Mouse (Mus musculus) layer of hippocampus, postnatal 14 days (tissue): Measurements from ENCODE around the gene Spag6. TPM values are rescaled to one million over a fixed set of nuclear protein-coding genes. Genes with fewer than 3 reads are reported as not detected.

Source experiments
- DNase-seq, 2 experiments: peaks; one replicate each; pipeline ENCODE4 v3.0.0; 2021 to 2022; ENCODE audit warnings: low spot score in 2 of 2, mixed read lengths in 1 of 2
- total RNA-seq, 2 experiments: library from RNA; stranded (reverse); gene quantifications; 2 replicates each; pipeline ENCODE4 v1.2.3; 2021

Gene Spag6
- total RNA-seq, 2 experiments from 2014 or later, result 1.8 to 1.9 TPM

DNA sequence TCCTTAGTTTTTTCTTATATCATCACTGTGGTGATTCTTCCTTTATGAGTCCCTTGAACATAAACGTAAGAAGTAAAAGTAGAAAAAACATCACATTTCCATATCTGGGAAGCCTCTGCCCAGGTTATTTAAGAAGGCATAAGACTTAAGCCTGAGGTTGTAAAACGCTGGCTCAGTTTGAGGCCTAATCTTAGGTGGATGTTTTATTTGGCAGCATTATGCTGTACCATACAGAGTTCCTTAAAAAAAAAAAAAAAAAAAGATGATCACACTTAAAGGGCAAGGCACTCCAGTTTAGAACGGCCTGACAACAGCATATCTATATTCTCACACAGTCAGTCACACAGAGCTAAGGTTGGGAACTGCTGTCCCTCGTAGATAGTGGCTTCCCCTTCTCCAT lies 32.0 kb downstream of the Spag6 start:
- DNase-seq, result no peak

DNA sequence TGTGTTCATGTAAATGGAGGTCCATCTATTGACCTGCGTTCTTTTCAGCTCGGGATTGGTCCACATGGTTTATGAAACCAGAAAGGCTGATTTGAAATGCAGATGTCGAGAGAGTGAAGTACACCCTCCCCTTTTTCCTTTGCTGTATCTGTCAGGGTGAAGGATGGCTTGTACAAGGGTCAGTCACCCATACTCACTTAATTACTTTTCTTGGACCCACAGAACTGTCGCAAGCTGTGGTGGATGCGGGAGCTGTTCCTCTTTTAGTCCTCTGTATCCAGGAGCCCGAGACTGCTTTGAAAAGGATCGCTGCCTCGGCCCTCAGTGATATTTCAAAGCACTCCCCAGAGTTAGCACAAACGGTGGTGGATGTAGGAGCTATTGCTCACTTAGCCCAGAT lies 37.9 kb downstream of the Spag6 start:
- DNase-seq, result no peak

DNA sequence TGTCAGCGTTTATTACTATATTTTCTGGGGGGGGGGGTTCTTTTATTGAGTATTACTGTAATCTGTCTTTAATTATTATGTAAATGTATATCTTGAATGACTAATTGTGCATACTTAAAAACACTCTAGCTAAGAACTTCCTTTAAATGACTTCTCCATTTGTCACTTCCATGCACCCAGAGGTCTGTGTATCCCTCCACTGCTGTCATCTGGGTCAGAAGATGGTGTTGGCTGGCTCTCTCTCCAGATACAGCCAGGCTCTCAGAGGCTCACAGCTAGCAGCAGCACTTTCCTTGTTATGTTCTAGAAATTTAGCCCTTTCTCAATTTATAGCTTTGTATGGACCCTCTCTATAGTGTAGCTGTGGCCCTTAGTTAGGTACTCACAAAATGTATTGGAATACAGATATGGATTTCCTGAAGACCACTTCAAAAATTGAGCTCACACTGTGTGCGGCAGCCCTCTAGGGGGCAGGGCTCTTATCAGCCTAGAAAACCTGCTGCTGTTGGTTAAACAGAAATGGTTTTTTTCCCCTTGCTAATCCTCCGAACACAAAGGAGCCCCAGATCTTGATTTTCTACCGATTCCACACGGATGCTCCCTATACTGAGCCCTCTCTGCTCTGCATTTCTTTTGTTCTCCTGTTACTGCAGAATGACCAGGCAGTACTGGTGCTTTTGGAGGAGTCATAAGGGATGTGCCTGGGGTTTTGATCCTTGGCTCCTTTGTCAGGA lies 40.7 kb downstream of the Spag6 start:
- DNase-seq, result no peak

DNA sequence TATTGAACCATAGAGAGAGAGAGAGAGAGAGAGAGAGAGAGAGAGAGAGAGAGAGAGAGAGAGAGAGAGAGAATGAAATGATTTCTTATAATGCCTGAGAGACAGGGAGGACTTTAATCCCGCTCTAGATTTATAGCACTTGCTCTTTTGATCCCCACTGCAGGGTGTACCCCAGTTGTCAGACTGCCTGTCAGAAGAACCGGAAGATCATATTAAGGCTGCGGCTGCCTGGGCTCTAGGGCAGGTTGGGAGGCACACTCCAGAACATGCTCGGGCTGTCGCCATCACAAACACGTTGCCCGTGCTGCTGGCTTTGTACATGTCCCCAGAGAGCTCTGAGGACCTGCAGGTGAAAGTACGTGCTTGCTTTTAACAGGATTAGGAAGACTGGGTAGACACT lies 43.2 kb downstream of the Spag6 start:
- no peak for DNase-seq

DNA sequence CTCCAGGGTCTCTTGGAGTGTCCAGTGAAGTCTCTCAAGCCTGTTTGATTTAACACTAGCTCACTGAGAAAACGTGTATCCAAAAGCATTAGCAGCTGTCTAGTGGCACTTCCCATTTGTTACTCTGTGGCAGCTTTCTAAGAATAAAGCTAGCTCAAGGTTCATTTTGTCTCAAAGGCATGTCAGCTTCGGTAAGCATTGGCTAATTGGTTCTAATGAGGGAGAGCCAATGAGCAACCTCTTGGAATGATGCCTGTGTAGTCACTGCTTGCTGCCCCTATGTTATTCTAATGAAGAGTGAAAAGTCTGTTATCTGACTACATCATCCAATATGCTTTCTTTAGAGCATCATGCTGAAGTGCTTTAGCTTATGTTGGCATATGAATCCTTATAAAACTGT lies 45.4 kb downstream of the Spag6 start:
- DNase-seq, result no peak

DNA sequence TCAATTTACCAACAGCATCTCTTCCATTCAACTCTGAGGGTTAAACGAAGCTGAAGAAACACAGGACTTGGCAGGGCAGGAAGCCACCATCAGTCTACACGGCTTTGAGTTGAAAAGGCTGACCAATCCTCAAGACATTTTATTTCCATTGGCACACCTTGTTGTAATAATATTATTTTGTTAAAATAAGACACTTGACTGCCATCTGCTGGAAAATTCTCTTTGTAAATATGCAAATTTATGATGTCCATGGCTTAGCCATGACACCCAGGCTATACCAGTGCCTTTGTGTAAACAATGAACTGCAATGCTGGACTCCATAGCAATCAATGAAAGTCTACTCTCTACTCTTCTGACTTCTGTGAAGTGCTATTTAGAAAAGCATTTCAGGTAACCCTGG lies 62.3 kb downstream of the Spag6 start:
- DNase-seq, result peak in 1 of 2 experiments; percentile 26

DNA sequence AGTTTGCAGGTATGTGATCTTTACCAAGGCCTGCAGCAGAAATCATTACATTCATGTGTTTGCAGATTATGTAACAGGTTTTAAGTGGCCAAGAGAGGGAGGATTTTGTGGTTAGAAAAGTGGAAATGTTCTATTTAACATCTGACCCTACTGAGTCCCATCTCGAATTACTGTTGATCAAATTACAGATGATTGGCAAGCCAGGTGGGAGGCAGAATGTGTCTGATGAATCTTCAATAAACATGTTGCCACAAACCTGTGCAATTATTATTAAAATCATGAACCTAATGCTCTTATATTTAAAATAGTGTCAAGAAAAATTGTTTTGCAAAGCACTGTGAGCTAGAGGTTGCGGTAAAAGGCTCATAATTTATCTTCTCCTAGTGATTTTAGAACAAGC lies 71.0 kb downstream of the Spag6 start:
- DNase-seq, result no peak

DNA sequence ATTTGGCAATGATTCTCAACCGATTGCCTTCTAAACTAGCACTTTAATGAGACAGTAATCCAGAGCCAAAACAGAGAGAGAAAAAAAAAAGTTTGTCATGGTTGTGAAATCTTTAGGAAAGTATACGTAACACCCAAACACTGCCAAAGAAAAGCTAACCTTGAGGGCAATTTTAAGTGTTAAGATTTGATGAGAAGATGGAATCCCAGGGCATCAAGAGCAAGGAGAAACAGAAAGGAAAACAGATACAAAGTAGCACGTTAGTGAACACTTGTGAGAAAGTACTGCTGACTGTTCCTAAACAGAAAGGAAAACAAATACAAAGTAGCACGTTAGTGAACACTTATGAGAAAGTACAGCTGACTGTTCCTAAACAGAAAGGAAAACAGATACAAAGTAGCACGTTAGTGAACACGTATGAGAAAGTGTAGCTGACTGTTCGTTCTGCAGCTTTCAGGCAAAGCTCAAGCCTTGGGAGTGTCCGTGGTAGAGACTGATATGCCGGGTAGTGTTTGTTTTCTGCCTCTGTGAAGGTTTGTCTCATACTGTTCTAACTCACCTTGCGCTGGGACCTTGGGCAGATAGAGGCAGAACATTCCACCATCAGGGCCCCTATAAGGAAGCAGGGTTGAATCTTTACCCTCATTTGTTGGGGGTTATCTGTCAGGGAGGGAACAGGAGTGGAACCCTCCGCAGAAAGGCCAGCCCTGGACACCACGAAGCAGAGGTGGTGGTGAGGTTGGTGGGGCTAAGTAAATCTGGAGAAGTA lies 71.8 kb downstream of the Spag6 start:
- DNase-seq, result no peak

DNA sequence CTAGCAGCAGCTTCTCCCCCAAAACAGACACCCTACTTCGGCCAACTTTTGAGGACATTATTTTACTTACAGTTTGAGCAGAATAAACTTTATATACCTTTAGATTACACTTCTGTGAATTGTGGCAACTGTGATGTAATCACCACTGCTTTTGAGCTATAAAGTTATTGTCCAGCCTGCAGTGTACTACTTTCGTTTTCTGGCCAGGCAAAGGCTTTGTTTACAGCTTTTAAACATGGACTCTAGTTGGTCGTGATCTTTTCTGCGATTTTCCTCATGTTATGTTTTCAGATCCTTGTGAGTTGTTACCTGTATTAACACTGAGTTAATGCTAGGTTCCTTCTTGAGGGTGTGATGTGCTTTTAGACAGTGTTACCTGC lies 72.6 kb downstream of the Spag6 start:
- DNase-seq, result no peak

DNA sequence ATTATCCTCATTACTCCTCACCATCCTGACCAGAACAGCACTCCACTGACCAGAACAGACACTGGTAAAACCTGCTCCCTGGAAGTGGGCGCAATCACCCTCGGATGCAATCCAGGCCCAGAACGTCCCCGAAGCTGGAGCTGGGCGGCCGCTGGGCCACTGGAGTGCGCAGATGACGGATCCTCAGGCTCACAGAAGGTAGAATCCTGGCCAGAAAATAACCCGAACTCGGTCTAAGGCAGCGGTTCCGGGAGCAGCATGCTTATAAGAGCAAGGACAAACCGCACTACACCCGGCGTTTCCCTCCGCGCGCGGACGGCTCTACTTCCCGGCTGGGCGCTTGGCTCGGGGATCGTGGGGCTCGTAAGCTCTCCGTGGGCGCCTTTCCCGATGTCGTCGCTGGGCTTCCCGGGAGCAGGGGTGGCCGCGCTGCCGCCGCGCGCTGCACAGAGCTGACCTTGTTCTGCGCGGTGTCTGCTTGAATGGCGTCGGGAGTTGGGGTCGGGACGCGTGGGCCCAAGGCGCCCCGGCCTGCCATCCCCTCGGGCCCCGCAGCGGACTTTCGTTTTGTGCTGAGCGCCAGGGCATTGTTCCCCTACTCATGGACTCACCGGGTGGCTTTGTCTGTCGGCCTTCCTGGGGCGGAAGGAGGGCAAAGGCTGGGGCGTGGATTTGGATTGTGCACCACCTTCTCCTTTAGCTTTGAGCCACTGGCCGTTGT lies 73.1 kb downstream of the Spag6 start:
- peak; percentile 74 to 80 for DNase-seq

DNA sequence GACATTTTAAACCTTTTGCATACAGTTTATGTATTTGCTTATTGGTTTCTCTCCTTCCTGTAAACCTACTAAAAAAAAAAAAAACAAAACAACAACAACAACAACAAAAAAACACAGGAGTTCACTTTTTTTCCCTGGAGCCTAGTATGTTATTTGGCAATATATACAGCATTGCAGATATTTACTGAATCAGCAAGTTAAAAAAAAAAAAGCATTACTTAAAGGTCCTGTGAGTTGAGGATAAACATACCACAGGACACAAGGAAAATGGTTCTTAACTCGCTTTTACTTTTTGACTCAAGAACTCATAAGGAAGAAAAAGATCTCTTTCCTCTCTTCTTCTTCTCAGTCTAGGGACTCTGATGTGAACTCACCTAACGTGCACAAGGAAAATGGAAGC lies 74.6 kb downstream of the Spag6 start:
- no peak for DNase-seq

DNA sequence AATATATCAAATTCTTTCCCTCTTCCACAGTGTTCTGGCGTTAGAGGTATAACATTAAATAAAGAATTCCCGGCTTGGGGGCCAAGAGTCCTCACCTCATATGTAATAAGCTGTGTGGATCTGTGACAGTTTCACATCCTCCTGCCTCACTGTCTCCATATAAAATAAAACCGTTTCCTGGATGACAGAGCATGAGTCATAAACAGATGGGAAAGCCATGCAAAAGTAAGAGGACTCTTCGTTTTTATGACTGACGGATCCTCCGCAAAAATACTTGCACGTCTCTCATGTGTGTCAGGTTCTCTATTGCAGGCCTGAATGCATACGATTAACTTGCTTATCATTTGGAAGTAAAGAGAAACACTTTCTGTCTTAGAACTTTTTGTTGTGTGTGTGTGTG lies 78.6 kb downstream of the Spag6 start:
- no peak for DNase-seq

DNA sequence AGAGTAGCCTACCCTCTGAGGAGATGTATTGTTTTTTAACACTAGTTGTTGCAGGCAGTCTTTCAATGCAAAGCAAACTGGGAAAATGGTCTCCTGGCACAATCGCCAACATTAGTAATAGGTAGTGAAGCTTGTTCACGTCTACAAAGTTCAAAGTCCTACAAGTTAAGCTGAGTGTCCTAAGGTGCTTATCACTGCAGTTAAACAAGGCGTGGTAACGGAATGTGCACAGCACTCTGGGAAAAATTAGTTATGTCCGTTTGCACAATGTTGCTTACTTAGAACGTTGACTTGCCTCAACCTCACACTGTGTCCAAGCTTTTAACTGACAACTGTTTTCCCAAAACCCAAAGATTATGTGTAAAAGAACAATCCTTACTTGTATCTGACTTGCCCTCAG lies 80.5 kb downstream of the Spag6 start:
- DNase-seq, result no peak

DNA sequence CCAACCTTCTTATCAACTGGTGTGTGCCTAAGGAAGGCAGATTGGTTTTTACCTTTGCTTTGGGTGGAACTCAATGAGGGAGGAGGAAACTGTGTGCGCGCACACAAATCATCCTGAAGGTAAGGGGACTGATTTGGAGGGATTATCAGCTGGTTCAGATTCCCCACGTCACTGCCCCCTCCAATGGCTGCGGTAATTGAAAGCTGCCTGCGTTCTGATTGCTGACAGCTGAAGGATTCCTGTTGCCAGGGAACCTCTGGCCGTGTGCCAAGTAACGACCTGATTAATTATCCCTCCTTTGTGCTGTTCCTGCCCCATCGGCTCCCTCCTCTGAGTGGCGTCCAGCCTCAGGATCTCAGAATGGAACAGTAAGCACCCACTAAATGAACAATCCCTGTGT lies 84.4 kb downstream of the Spag6 start:
- peak; percentile 59 to 61 for DNase-seq

DNA sequence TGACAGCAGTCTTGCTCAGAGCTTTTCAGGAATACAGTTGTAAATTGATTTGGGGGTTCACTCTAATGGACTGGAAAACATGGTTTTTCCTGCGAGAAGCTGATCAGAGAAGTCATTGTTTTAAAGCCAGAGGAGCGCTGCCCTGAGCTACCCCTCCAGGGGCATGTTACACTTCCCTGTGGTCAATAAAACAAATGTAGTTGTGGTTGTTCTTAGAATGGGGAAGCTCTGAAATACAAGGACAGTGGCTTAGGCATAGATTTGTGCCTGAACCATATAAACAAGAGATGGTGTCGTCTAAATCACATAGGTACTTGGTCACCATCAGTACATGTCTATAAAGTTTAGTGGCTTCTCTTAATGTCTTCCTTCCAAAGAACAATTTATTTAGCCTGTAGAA lies 86.0 kb downstream of the Spag6 start:
- no peak for DNase-seq

DNA sequence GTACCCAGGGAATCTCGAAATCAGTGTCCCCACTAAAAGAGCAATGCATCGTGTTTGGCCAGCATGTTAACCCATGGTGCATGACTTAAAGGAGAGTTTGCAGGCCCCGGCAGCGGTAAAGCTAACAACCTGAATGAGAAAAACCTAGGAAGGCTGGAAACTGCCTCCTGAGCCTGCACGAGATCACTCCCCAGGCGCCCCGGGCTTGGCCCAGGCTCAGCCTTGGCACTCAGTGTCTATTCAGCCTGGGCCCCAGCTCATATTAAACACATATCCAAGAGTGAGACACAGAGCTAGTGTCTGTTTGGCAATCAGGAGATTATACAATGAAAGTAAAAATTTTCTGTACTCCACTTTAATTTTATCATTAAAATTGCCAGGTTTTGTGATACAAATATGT lies 87.5 kb downstream of the Spag6 start:
- no peak for DNase-seq

DNA sequence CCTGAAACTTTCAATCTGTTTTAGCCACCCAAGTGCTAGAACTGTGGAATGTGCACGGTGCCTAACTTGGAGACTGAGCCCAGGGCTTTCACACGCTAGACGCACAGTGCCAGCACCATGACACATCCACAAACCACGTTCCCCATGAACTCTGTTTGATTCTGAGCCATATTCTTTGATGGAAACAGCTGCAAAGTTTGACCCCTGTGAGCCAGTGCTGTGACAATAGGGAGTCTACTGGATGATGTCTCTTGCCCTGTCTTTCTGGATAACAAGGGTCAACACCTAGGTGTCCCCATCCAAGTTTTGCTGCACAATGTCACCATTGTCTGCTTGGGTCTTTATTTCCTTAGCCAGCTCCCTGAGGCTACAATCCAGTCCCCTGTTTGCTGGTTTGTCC lies 100.4 kb downstream of the Spag6 start:
- DNase-seq, result no peak

DNA sequence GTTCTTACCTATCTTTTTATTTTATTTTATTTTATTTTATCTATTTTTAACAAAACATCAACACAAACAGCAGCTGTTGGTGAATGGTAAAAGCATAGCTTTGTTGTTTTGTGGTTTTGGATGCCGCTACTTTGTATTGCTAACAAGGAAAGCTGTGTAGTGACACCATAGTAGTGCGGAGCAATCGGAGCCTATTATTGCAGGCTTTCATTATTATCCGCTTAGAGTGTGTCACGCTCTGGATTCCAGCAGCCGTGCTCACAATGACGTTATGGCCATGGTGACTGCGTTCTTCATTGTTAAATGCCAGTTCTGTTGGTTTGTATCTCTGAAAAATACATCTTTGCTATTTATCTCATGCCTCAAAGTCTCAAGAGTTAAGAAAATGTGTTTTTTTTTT lies 103.9 kb downstream of the Spag6 start:
- no peak for DNase-seq

DNA sequence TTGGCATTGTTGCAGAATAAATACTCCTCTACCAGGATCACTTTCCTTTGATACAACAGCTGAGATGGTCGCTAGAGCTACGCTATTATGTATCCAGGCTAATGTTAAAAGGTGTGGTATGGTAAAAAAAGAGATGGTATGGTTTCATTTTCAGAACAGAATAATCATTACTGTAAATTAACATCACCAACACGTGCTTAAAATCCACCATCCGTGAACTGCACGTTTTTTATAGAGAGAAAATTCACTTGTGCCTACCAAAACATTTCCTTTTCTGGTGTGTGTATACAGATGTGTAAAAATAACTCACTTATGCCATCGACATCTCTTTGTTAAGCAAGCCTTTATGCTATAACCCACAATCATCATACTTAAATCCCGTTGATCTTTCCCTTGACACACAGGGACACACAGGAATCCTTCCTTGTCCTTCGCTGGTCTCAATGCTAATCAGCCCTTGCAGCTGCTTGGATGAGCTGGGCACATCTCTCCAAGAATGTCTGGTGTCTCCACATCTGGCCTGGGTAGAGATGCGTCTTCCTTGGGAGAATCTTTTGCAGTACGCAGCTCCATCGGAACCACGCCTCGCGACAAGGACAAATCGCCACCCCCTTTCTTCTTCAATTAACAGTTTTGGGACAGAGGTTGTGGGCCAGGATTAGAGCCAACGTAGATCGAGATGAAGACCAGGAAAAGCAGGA lies 105.6 kb downstream of the Spag6 start:
- DNase-seq, result no peak
